Mouse (Mus musculus) heart, adult 9 months (tissue): ENCODE data around the gene Mbd4.

Source experiments
- DNase-seq, 2 experiments: peaks; one replicate each; pipeline ENCODE4 v3.0.0; 2022; ENCODE audit warnings: low spot score in 2 of 2

Mbd4 gene

DNA sequence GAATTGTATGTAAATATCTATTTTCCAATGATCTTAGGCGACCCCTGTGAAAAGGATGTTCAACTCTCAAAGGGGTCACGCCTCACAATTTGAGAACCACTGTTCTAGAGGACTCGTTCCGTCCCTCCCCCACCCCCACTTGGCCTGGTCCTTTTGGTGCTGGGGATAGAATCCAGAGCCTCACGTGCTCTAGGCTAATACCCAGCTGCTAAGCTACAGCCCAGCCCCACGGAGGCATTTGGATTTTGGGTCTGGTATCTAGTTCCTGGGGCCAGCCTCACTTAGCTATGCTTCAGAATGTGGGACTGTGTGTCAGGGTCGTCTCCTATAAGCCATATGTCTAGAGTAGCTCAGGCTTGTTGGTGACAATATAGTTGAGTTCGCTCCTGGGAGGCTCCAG lies 41.6 kb downstream of the Mbd4 start:
- DNase-seq: no peak

DNA sequence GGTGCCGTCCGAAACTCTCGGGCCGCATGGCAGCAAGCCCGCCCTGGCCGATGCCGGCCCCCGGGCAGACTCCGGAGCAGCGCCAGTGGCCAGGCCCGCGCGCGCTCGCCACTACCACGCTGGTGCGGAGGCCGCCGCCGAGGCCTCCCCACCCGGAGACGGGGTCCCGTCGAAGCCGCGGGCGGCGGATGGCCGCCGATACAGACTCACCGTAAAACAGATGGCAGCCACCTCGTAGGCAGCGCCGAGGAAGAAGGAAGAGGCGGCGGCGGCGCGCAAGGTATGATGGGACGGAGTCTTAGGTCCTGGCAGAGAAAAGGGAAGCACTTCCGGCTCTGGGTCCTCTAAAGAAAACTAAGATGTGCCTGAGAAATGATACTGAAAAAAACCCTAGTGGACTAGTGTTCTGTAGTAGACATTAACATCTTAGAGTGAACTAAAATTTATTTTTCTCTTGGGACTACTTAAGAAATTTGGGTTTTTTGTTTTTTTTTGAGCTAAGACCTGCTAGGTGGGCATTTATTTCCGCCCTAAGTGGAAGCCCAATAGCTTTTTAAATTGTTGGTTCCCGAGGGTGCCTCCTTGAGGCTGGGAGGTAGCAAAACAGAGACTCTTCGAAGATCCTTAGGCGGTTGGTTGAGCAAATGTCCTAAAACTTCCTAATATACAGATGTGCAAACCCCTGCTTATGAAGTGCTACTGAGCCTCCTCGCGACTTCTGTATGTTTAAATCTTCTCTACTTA lies 44.5 kb downstream of the Mbd4 start, which contains the start of gene Rpl32:
Gene Rpl32, minus strand, starts transcription at position 260 of the 744 bp plus-strand sequence.
- peak; percentile 85 to 89 for DNase-seq

DNA sequence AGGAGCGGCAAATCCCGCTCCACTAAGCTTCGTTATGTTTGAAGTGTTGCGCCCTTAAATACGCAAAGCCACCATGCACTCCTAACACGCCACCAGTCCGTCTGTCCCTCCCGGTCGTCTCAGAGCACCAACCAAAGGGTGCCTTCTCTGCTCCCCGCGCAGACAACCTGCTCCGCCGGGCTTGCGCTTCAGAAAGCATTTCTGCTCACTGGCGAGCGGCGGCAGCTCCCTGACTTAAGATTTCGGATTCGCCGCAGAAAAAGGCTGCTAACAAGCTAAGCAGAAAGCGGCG lies 45.0 kb downstream of the Mbd4 start:
- no peak for DNase-seq

DNA sequence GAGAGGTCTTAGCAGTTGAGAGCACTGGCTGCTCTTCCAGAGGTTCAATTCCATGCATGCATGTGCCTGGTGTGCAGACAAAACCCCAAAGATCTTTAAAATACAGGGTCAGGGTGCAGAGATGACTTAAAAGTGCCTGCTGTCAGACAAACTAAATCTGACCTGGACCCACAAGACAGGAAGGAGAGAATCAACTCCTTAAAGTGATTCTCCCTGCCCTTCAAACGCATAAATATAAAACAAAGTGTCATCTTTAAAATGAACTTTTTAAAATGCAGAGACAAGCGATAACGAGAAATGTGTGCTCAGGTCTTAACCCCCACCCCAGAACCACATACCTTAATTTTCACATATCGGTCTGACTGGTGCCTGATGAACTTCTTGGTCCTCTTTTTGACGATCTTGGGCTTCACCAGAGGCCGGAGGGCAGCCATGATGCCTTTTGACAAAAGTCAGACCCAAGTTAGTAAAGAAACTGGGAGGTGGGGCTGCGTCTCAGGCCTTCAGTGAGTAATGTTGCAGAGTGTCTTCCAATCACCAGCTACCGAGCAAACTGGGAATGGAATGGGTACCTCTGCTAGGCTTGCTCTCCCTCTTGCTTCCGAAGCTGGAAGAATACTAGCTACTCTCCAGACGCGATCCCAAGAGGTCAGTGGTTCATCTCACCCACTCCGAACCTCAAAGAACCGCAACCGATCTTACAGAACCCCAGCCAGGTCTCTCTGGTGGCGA lies 45.5 kb downstream of the Mbd4 start:
- no peak for DNase-seq

GRCm38 (mm10) chr6:115804432-115805192 lies 48.6 kb downstream of the Mbd4 start:
- no peak for DNase-seq

GRCm38 (mm10) chr6:115803541-115804382 lies 49.4 kb downstream of the Mbd4 start:
- DNase-seq: peak; percentile 42 to 59

- DNase-seq: no peak
These were observed 51.4 kb downstream of the Mbd4 start for GRCm38 (mm10) chr6:115801811-115802210.

DNA sequence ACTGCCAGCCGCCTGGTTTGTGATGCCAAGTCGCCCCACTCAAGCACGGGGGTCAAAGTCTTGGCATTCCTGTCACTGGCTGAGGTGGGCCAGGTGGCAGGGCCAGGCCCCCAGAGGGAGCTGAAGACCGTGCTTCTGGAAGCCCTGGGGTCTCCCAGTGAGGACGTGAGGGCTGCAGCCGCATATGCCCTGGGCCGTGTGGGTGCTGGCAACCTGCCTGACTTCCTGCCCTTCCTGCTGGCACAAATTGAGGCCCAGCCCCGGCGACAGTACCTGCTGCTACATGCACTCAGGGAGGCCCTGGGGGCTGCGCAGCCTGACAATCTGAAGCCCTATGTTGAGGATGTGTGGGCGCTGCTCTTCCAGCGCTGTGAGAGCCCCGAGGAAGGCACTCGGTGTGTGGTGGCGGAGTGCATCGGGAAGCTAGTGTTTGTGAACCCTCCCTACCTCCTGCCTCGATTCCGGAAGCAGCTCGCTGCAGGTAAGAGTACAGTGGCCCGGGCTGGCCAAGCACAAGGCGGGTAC lies 60.4 kb downstream of the Mbd4 start:
- DNase-seq: no peak

DNA sequence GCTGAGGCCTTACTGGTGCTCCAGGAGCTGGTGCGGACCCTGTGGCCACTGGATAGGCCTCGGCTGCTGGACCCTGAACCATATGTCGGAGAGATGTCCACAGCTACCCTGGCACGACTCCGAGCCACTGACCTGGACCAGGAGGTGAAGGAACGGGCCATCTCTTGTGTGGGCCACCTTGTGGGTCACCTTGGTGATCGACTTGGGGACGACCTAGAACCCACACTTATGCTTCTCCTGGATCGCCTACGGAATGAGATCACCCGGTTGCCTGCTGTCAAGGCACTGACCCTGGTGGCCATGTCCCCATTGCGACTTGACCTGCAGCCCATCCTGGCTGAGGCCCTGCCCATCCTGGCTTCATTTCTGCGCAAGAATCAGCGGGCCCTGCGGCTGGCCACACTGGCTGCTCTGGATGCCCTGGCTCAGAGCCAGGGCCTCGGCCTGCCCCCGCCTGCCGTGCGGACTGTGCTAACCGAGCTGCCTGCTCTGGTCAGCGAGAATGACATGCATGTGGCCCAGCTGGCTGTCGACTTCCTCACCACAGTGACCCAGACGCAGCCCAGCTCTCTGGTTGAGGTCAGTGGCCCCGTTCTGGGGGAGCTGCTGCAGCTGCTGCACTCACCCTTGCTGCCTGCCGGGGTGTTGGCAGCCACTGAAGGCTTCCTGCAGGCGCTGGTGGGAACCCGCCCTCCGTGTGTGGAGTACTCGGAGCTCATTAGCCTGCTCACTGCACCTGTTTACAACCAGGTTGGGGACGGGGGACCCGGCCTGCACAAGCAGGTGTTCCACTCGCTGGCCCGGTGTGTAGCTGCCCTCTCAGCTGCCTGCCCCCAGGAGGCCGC lies 61.1 kb downstream of the Mbd4 start:
- peak; percentile 54 to 56 for DNase-seq

GRCm38 (mm10) chr6:115791016-115791415 lies 62.2 kb downstream of the Mbd4 start:
- peak in 1 of 2 experiments; percentile 40 for DNase-seq
